In the genomic region with DNA sequence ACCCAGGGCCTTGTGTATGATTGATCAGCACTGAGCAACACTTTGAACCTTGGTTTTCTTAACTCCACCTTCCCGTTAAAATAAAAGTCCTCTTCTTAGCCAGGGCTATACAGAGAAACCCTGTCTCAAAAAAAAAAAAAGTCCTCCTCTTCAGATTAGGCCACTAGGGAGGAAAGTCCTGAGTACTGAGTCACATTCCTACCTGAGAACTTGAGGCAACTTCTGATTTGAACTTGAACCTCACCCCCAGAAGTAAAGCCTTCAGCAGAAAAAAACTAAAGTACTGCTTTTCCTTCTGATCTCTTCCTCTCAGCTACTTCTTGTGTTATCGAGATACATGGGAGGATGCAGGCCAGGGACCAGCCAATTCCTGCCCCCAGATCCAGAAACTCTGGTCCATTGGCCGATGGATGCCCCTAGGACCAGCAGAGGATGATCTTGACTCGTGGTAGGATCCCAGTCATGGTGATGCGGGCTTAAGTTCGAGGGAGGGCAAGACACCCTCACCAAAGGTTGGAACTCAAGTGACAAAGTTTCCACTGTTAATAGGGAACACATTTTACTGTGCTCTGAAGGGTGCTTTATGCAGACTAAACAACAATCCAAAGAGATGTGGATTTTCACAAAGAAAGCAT, we compare ENCODE assay signal across 1 mouse cellular context.
TF ChIP-seq lines count a peak whose summit lies in the region.

No protein-coding gene starts in this region.

TF ChIP-seq in ES-E14, 5 proteins besides CTCF, POLR2A, EP300 and RAD21:
- no peak for TF ChIP-seq HCFC1 (IDR thresholded peaks at IDR 0.05; ENCODE audit: borderline replicate concordance, insufficient read depth, low read length)
- peak; percentile 86 for TF ChIP-seq ZNF384 (IDR thresholded peaks at IDR 0.05; ENCODE audit: low read depth, low read length)
